In the genomic region with DNA sequence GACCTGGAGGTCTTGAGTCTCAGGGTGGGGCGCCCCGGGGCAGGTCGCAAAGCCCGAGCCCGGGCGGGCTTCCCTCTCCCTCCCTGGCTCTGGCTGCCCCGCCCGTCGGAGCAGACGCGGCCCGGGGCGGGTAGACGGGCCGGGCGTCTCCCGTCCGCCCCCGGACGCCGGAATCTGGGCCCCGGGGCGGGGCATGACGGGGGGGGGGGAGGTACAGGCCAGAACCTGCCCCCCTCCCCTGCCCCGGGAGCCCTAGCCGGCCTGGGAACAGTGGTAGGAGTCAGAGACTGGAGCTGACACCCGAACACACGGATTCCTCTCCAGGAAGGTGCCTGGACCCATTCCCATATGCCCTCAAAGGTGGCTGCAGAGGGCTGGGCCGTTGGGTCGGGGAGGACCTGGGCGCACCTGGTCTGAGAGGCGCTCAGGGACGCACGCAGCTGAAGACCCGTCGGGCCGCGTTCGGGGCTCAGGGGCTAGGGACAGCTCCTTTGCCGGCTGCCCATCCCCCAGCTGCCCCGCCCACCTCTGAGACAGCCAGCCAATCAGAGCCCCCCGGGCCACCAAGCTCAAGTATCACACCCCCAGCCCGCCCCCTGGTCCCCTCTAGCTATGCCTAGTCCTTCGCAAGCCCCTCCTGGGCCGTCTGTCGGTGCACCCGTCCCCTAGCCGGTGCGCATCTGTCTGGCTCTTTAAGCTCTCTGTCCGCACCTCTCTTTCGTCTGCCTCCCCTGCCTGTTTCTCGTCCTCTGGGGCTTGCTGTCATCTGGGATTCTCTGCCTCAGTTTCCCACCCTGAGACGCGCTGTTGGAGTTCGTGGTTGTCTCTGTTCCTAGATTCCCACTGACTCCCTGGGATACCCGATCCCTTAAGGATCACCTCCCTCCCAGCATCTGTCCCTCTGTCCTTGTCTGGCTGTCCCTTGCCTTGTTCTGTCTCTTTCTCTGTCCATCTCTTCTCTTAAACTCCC, we compare ENCODE assay signal across 8 mouse cellular contexts. TPM values are rescaled to one million over a fixed set of nuclear protein-coding genes. Genes with fewer than 3 reads are reported as not detected.
DNase-seq lines count a peak whose midpoint lies in the region; ATAC-seq and TF ChIP-seq lines count a peak whose summit lies in the region.

No protein-coding gene starts in this region.

- peaks cover 47% of the 10 kb centered on the region for H3K27me3 ChIP-seq in G1E (ENCODE audit: insufficient read depth, low read length)
- peaks cover 52% of the 10 kb centered on the region for H3K27me3 ChIP-seq in embryonic facial prominence, embryonic 15.5 days
- H3K27me3 ChIP-seq in testis, adult 2 months (ENCODE audit: control insufficient read depth, insufficient read depth, low read length), result no peaks in the 10 kb centered on the region; the same call in 1 of the 2 replicates

- H3K4me2 ChIP-seq in embryonic facial prominence, embryonic 15.5 days (replicated peaks), result peak overlapping the region; percentile 65

- 1% methylated on average over 53 of the region's 56 CpGs for WGBS in embryonic facial prominence, embryonic 15.5 days

- TF ChIP-seq POLR2A in testis, adult 2 months (IDR thresholded peaks at IDR 0.05; ENCODE audit: control insufficient read depth, low read depth, low read length), result no peak

- intact Hi-C loops in heart, postnatal 14 days (cut with DNase I), result no loop called here

- peak; percentile 53 for DNase-seq in 3T3-L1 (ENCODE audit: low read depth, low spot score)
- no peak for DNase-seq in G1E (ENCODE audit: low spot score)
- DNase-seq in heart, postnatal 14 days, result peak; percentile 70
- peak; percentile 75 to 79 for DNase-seq in kidney, postnatal 25 days
- no peak for DNase-seq in spleen, postnatal 14 days (ENCODE audit: low spot score in 2 of 2)

- no peak for TF ChIP-seq CTCF in G1E (IDR thresholded peaks at IDR 0.05; ENCODE audit: low read depth, low read length)
- TF ChIP-seq CTCF in testis, adult 2 months (IDR thresholded peaks at IDR 0.05; ENCODE audit: control insufficient read depth, insufficient read depth, insufficient replicate concordance, low read depth, low read length), result no peak

- peak overlapping the region; percentile 26; the same call in 1 of the 2 replicates for H3K9ac ChIP-seq in embryonic facial prominence, embryonic 15.5 days

- no peaks in the 10 kb centered on the region for H3K36me3 ChIP-seq in G1E (replicated peaks)
- H3K36me3 ChIP-seq in embryonic facial prominence, embryonic 15.5 days, result no peaks in the 10 kb centered on the region
- no peaks in the 10 kb centered on the region for H3K36me3 ChIP-seq in testis, adult 2 months (ENCODE audit: control insufficient read depth, insufficient read depth, low read length)

- no peak for ATAC-seq in G1E (ENCODE audit: extremely low read depth, insufficient number of reproducible peaks, low FRiP score, poor library complexity, severe bottlenecking)
- peak; percentile 71 for ATAC-seq in embryonic facial prominence, embryonic 15.5 days (ENCODE audit: insufficient number of reproducible peaks, low FRiP score, low TSS enrichment, low read depth)
- peak; percentile 38 for ATAC-seq in megakaryocyte-erythroid progenitor cell, adult 5-6 weeks (replicated peaks; ENCODE audit: low FRiP score, low TSS enrichment, poor library complexity, severe bottlenecking)

- H3K4me1 ChIP-seq in G1E (ENCODE audit: insufficient read depth, low read depth, low read length), result peaks cover 50% of the 10 kb centered on the region
- peaks cover 15% of the 10 kb centered on the region; the same call in 1 of the 2 replicates for H3K4me1 ChIP-seq in embryonic facial prominence, embryonic 15.5 days
- H3K4me1 ChIP-seq in testis, adult 2 months (ENCODE audit: control insufficient read depth, insufficient read depth, low read length), result peaks cover 13% of the 10 kb centered on the region

- peak overlapping the region; percentile 63; the same call in 1 of the 2 replicates for H3K4me3 ChIP-seq in G1E (ENCODE audit: low read depth, low read length)
- peak overlapping the region; percentile 37 for H3K4me3 ChIP-seq in embryonic facial prominence, embryonic 15.5 days (replicated peaks)
- peak overlapping the region; percentile 79 for H3K4me3 ChIP-seq in testis, adult 2 months (ENCODE audit: control insufficient read depth, low read depth, low read length)

- H3K9me3 ChIP-seq in G1E (replicated peaks), result no peaks in the 10 kb centered on the region
- no peaks in the 10 kb centered on the region for H3K9me3 ChIP-seq in embryonic facial prominence, embryonic 15.5 days (replicated peaks)

- no peak overlapping the region for H3K27ac ChIP-seq in embryonic facial prominence, embryonic 15.5 days (replicated peaks)
- no peak overlapping the region for H3K27ac ChIP-seq in testis, adult 2 months (ENCODE audit: control insufficient read depth, insufficient read depth, low read depth, low read length)

RNA-seq across cellular contexts. Expression of gene Il11, which starts 5.5 kb away (rescaled TPM):
- total RNA-seq in G1E (2014; fragmentation: Nextera tagmentation) (not detected in 2 replicates), G1E (2017) (not detected in 2 replicates)
- 0.13 and 0.15 TPM in 2 replicates for polyA plus RNA-seq in G1E (2012)
- polyA plus RNA-seq in embryonic facial prominence, embryonic 15.5 days (2015; fragmentation: Nextera tagmentation; extraction: Ambion mirVana), result 0.36 and 0.37 TPM in 2 replicates
- under 1 TPM in 1 of 2 experiments, not detected in 1; 0.12 TPM for total RNA-seq in heart, postnatal 14 days (2021)
- not detected in 2 replicates for total RNA-seq in megakaryocyte-erythroid progenitor cell, adult 5-6 weeks (2014; fragmentation: Nextera tagmentation)
- total RNA-seq in megakaryocyte-erythroid progenitor cell, adult 5-6 weeks (2017), result 0.15 TPM in 1 of 2 replicates, not detected in the other
- polyA plus RNA-seq in testis, adult 2 months (2012; rRNA removed), result 15.5 and 17.3 TPM in 2 replicates

RNA-seq across cellular contexts. Expression of gene Tmem190, which starts 5.6 kb away (rescaled TPM):
- total RNA-seq in G1E (2014; fragmentation: Nextera tagmentation) (not detected in 2 replicates), G1E (2017) (0.41 TPM in 1 of 2 replicates, not detected in the other)
- not detected in 2 replicates for polyA plus RNA-seq in G1E (2012)
- 0.75 and 1.1 TPM in 2 replicates for polyA plus RNA-seq in embryonic facial prominence, embryonic 15.5 days (2015; fragmentation: Nextera tagmentation; extraction: Ambion mirVana)
- not detected for total RNA-seq in heart, postnatal 14 days (2021)
- total RNA-seq in megakaryocyte-erythroid progenitor cell, adult 5-6 weeks (2014; fragmentation: Nextera tagmentation), result not detected in 2 replicates
- total RNA-seq in megakaryocyte-erythroid progenitor cell, adult 5-6 weeks (2017), result not detected in 2 replicates
- 387 and 534 TPM in 2 replicates for polyA plus RNA-seq in testis, adult 2 months (2012; rRNA removed)

RNA-seq across cellular contexts. Expression of gene Fam71e2, which starts 6.0 kb away (rescaled TPM):
- not detected in 2 replicates for total RNA-seq in G1E (2014; fragmentation: Nextera tagmentation)
- total RNA-seq in G1E (2017), result 0.05 and 0.06 TPM in 2 replicates
- polyA plus RNA-seq in G1E (2012), result not detected in 2 replicates
- not detected in 2 replicates for polyA plus RNA-seq in embryonic facial prominence, embryonic 15.5 days (2015; fragmentation: Nextera tagmentation; extraction: Ambion mirVana)
- total RNA-seq in heart, postnatal 14 days (2021), result not detected
- not detected in 2 replicates for total RNA-seq in megakaryocyte-erythroid progenitor cell, adult 5-6 weeks (2014; fragmentation: Nextera tagmentation)
- total RNA-seq in megakaryocyte-erythroid progenitor cell, adult 5-6 weeks (2017), result not detected in 2 replicates
- polyA plus RNA-seq in testis, adult 2 months (2012; rRNA removed), result 319 and 358 TPM in 2 replicates

RNA-seq across cellular contexts. Expression of gene Tmem238, which starts 12.3 kb away (rescaled TPM):
- 1.7 and 4.7 TPM in 2 replicates for total RNA-seq in G1E (2014; fragmentation: Nextera tagmentation)
- 6.8 and 12.1 TPM in 2 replicates for total RNA-seq in G1E (2017)
- polyA plus RNA-seq in G1E (2012), result 40.6 and 61.2 TPM in 2 replicates
- 11.4 and 11.8 TPM in 2 replicates for polyA plus RNA-seq in embryonic facial prominence, embryonic 15.5 days (2015; fragmentation: Nextera tagmentation; extraction: Ambion mirVana)
- 1 to 10 TPM; 4.2 to 4.3 TPM for total RNA-seq in heart, postnatal 14 days (2021)
- total RNA-seq in megakaryocyte-erythroid progenitor cell, adult 5-6 weeks (2014; fragmentation: Nextera tagmentation), result 15.1 and 17.8 TPM in 2 replicates
- total RNA-seq in megakaryocyte-erythroid progenitor cell, adult 5-6 weeks (2017), result 21.3 and 26.1 TPM in 2 replicates
- 1.1 and 1.6 TPM in 2 replicates for polyA plus RNA-seq in testis, adult 2 months (2012; rRNA removed)

RNA-seq across cellular contexts. Expression of gene Rpl28, which starts 15.5 kb away (rescaled TPM):
- total RNA-seq in G1E (2014; fragmentation: Nextera tagmentation), result 1,543 and 2,339 TPM in 2 replicates
- total RNA-seq in G1E (2017), result 548 and 573 TPM in 2 replicates
- 5,642 and 5,886 TPM in 2 replicates for polyA plus RNA-seq in G1E (2012)
- 397 and 411 TPM in 2 replicates for polyA plus RNA-seq in embryonic facial prominence, embryonic 15.5 days (2015; fragmentation: Nextera tagmentation; extraction: Ambion mirVana)
- 100 to 1,000 TPM; 469 to 532 TPM for total RNA-seq in heart, postnatal 14 days (2021)
- total RNA-seq in megakaryocyte-erythroid progenitor cell, adult 5-6 weeks (2014; fragmentation: Nextera tagmentation), result 3,204 and 3,219 TPM in 2 replicates
- total RNA-seq in megakaryocyte-erythroid progenitor cell, adult 5-6 weeks (2017), result 676 and 1,069 TPM in 2 replicates
- 176 and 240 TPM in 2 replicates for polyA plus RNA-seq in testis, adult 2 months (2012; rRNA removed)

Comparison
In these comparisons a context has a peak if more than half of its experiments do, and no peak if none do; other contexts are left out.
1. DNase-seq: peak in 3T3-L1 (single experiment), heart, postnatal 14 days (2 of 2) and kidney, postnatal 25 days (2 of 2); none in G1E (single experiment) and spleen, postnatal 14 days (0 of 2).
2. Peak in every context shown above with its lines, with median percentiles within 50 percentile points of each other: H3K4me3 ChIP-seq.